Comparison of ENCODE assay signal across 21 mouse cellular contexts in genomic region chr8:114826991-114827390, GRCm38 (mm10).
A peak's percentile ranks its signal among the peaks of the same experiment; 100 is the strongest.
DNase-seq lines count a peak whose midpoint lies in the region; ATAC-seq and TF ChIP-seq lines count a peak whose summit lies in the region.
"Had no signal": no experiment of that assay in that cellular context is flagged by ENCODE, and none has a peak within 500 bp of the region (broad histone marks: within the 10 kb centered on the region; RNA-seq: fewer than 3 reads in every experiment).

No protein-coding gene starts in this region.

- H3K27ac ChIP-seq in cerebellum, adult 2 months (ENCODE audit: insufficient read depth, low read length) = no peak overlapping the region
- no peak overlapping the region for H3K27ac ChIP-seq in heart, embryonic 11.5 days (ENCODE audit: low read depth, low read length)
- H3K27ac ChIP-seq: embryonic facial prominence, embryonic 12.5 days; forebrain, embryonic 12.5 days; heart, adult 2 months; hindbrain, embryonic 10.5 days; hindbrain, embryonic 14.5 days; intestine, embryonic 15.5 days had no signal

- ATAC-seq in heart, embryonic 11.5 days (replicated peaks; ENCODE audit: insufficient number of reproducible peaks, low FRiP score, low TSS enrichment) = no peak
- ATAC-seq: forebrain, embryonic 16.5 days; intestine, embryonic 15.5 days; Patski had no signal

- H3K9me3 ChIP-seq in heart, embryonic 11.5 days (replicated peaks; ENCODE audit: control insufficient read depth, low read length) = no peaks in the 10 kb centered on the region
- H3K9me3 ChIP-seq: embryonic facial prominence, embryonic 12.5 days; forebrain, embryonic 12.5 days; heart, embryonic 12.5 days; hindbrain, embryonic 10.5 days; intestine, embryonic 15.5 days had no signal

- H3K27me3 ChIP-seq in cerebellum, adult 2 months (ENCODE audit: control insufficient read depth, insufficient read depth, low read length) = no peaks in the 10 kb centered on the region
- H3K27me3 ChIP-seq in heart, embryonic 11.5 days (ENCODE audit: control insufficient read depth, insufficient read depth, low read length) = no peaks in the 10 kb centered on the region
- H3K27me3 ChIP-seq: CH12.LX; embryonic facial prominence, embryonic 12.5 days; forebrain, embryonic 12.5 days; heart, embryonic 12.5 days; intestine, embryonic 15.5 days; Patski had no signal

- TF ChIP-seq CTCF in cerebellum, adult 2 months (IDR thresholded peaks at IDR 0.05; ENCODE audit: borderline replicate concordance, insufficient read depth, low read depth, low read length) = no peak

- 42% methylated on average over 5 of the region's 5 CpGs for WGBS in cerebellum, adult 2 months
- 74% methylated on average over 5 of the region's 5 CpGs for WGBS in heart, embryonic 11.5 days (ENCODE audit: insufficient replicate concordance)

- peak; percentile 15 to 18 for DNase-seq in cerebellum, adult 2 months
- no peak for DNase-seq in cerebellum, adult 11 months
- DNase-seq in brain, adult 2 months (ENCODE audit: low read depth, low spot score) = peak; percentile 33
- DNase-seq in cerebellum, adult 9-11 months = peak; percentile 22
- DNase-seq in cerebellum, postnatal 36 days = peak; percentile 21 to 33
- no peak for DNase-seq in urinary bladder, postnatal 25 days (ENCODE audit: low spot score)
- DNase-seq: adrenal gland, adult 2 months; adrenal gland, postnatal 36 days; gastrocnemius, postnatal 10 days; heart, adult 2 months; kidney, adult 18-20 months had no signal

- H3K4me3 ChIP-seq in cerebellum, adult 2 months (replicated peaks; ENCODE audit: insufficient read depth, low read depth, low read length) = no peak overlapping the region
- H3K4me3 ChIP-seq in heart, embryonic 11.5 days (ENCODE audit: low read depth, low read length) = no peak overlapping the region
- H3K4me3 ChIP-seq: embryonic facial prominence, embryonic 12.5 days; forebrain, embryonic 12.5 days; heart, adult 2 months; heart, embryonic 12.5 days; hindbrain, embryonic 10.5 days; intestine, embryonic 15.5 days had no signal

- H3K9ac ChIP-seq in heart, embryonic 11.5 days (ENCODE audit: low read depth, low read length) = no peak overlapping the region
- H3K9ac ChIP-seq: embryonic facial prominence, embryonic 12.5 days; forebrain, embryonic 12.5 days; heart, embryonic 12.5 days; hindbrain, embryonic 14.5 days; intestine, embryonic 15.5 days had no signal

- no peak for TF ChIP-seq POLR2A in cerebellum, adult 2 months (IDR thresholded peaks at IDR 0.05; ENCODE audit: borderline replicate concordance, insufficient read depth, low read length)

- no peaks in the 10 kb centered on the region for H3K36me3 ChIP-seq in heart, embryonic 11.5 days (ENCODE audit: control insufficient read depth, insufficient read depth, low read length)
- H3K36me3 ChIP-seq: embryonic facial prominence, embryonic 12.5 days; forebrain, embryonic 12.5 days; heart, embryonic 12.5 days; hindbrain, embryonic 10.5 days; intestine, embryonic 15.5 days had no signal

- no peak overlapping the region for H3K4me2 ChIP-seq in heart, embryonic 11.5 days
- H3K4me2 ChIP-seq: embryonic facial prominence, embryonic 12.5 days; forebrain, embryonic 12.5 days; heart, embryonic 12.5 days; hindbrain, embryonic 14.5 days; intestine, embryonic 15.5 days had no signal

- 0 out of 2 replicates have a peak, but pooled peaks cover 5% of the 10 kb centered on the region for H3K4me1 ChIP-seq in cerebellum, adult 2 months (ENCODE audit: control insufficient read depth, insufficient read depth, low read length)
- peaks cover under 1% of the 10 kb centered on the region for H3K4me1 ChIP-seq in heart, embryonic 11.5 days (ENCODE audit: control insufficient read depth, insufficient read depth, low read length)
- H3K4me1 ChIP-seq: embryonic facial prominence, embryonic 12.5 days; forebrain, embryonic 12.5 days; hindbrain, embryonic 10.5 days had no signal

Comparison
In these comparisons a context has a peak if more than half of its experiments do, and no peak if none do; other contexts are left out.
1. DNase-seq: peak in cerebellum, adult 2 months (2 of 2), brain, adult 2 months (single experiment), cerebellum, adult 9-11 months (single experiment) and cerebellum, postnatal 36 days (2 of 2); none in cerebellum, adult 11 months (single experiment) and urinary bladder, postnatal 25 days (single experiment).